In genomic region chr1:42749536-42750292, GRCm38 (mm10) we compare ENCODE assay signal across 29 mouse cellular contexts. TPM values are rescaled to one million over a fixed set of nuclear protein-coding genes. Genes with fewer than 3 reads are reported as not detected.
"Had no signal": no experiment of that assay in that cellular context is flagged by ENCODE, and none has a peak within 500 bp of the region (broad histone marks: within the 10 kb centered on the region; RNA-seq: fewer than 3 reads in every experiment).

No protein-coding gene starts in this region.

- H3K4me2 ChIP-seq: heart, embryonic 12.5 days; hindbrain, embryonic 12.5 days; hindbrain, embryonic 14.5 days; intestine, embryonic 15.5 days; limb, embryonic 12.5 days; liver, embryonic 11.5 days; liver, embryonic 13.5 days; liver, embryonic 15.5 days had no signal

- H3K4me3 ChIP-seq: gastrocnemius, adult 2 months; heart, embryonic 10.5 days; heart, embryonic 12.5 days; hindbrain, embryonic 10.5 days; hindbrain, embryonic 12.5 days; intestine, embryonic 15.5 days; left cerebral cortex, adult 2 months; limb, embryonic 10.5 days; limb, embryonic 12.5 days; liver, embryonic 13.5 days; liver, embryonic 15.5 days had no signal

- H3K36me3 ChIP-seq: heart, embryonic 10.5 days; heart, embryonic 12.5 days; hindbrain, embryonic 10.5 days; hindbrain, embryonic 12.5 days; intestine, embryonic 15.5 days; limb, embryonic 10.5 days; limb, embryonic 12.5 days; liver, embryonic 13.5 days; liver, embryonic 15.5 days had no signal

- H3K27ac ChIP-seq: gastrocnemius, adult 2 months; heart, embryonic 10.5 days; hindbrain, embryonic 10.5 days; hindbrain, embryonic 12.5 days; hindbrain, embryonic 14.5 days; intestine, embryonic 15.5 days; kidney, postnatal 0 days; left cerebral cortex, adult 2 months; limb, embryonic 10.5 days; limb, embryonic 12.5 days; liver, embryonic 13.5 days; liver, embryonic 15.5 days had no signal

- H3K9me3 ChIP-seq: heart, embryonic 10.5 days; heart, embryonic 12.5 days; hindbrain, embryonic 10.5 days; hindbrain, embryonic 12.5 days; intestine, embryonic 15.5 days; limb, embryonic 10.5 days; limb, embryonic 12.5 days; liver, embryonic 13.5 days; liver, embryonic 15.5 days had no signal

- H3K27me3 ChIP-seq: heart, embryonic 12.5 days; hindbrain, embryonic 12.5 days; intestine, embryonic 15.5 days; limb, embryonic 12.5 days; liver, embryonic 13.5 days; liver, embryonic 15.5 days had no signal

- H3K4me1 ChIP-seq: heart, embryonic 10.5 days; heart, embryonic 12.5 days; hindbrain, embryonic 10.5 days; hindbrain, embryonic 12.5 days; intestine, embryonic 15.5 days; limb, embryonic 10.5 days; limb, embryonic 12.5 days; liver, embryonic 13.5 days; liver, embryonic 15.5 days had no signal

- H3K9ac ChIP-seq: heart, embryonic 12.5 days; hindbrain, embryonic 12.5 days; hindbrain, embryonic 14.5 days; intestine, embryonic 15.5 days; limb, embryonic 12.5 days; liver, embryonic 13.5 days; liver, embryonic 15.5 days had no signal

- DNase-seq: gastrocnemius, adult 2 months; gastrocnemius, postnatal 10 days; gastrocnemius, postnatal 25 days; heart, adult 18-20 months; heart, postnatal 10 days; heart, postnatal 4 days; kidney, adult 18-20 months; kidney, postnatal 14 days; kidney, postnatal 4 days; liver; liver, embryonic 13.5 days had no signal

- ATAC-seq: hindbrain, embryonic 16.5 days; inflammation-experienced regulatory T-cells, adult 6 months; intestine, embryonic 15.5 days; intestine, postnatal 0 days had no signal

RNA-seq across cellular contexts. Expression of gene Pou3f3, which starts 54.1 kb away (rescaled TPM):
- total RNA-seq: gastrocnemius, adult 2 months; gastrocnemius, postnatal 25 days; granulocyte monocyte progenitor cell, adult 5-6 weeks; heart, postnatal 10 days had no signal
- polyA plus RNA-seq: heart, embryonic 14.5 days; heart, embryonic 16.5 days; inflammation-experienced regulatory T-cells, adult 6 months; limb, embryonic 10.5 days had no signal
